Mouse (Mus musculus) forebrain, postnatal 0 days (tissue): ENCODE measurements around the gene Rpl21. TPM values are rescaled to one million over a fixed set of nuclear protein-coding genes. Genes with fewer than 3 reads are reported as not detected.

Source experiments
- ATAC-seq: fragments of 200-750 bp; cut with Nextera tagmentation; 2 replicates; pipeline ENCODE4 v1.8.0; 2017; ENCODE audit warnings: mild to moderate bottlenecking, moderate library complexity
- DNase-seq: peaks from one replicate; pipeline ENCODE4 v3.0.0-alpha.2; 2015
- H3K27ac ChIP-seq: fragments of 300-500 bp; sonication (generic); 2 replicates; pipeline ENCODE4 v1.5.1; 2014; ENCODE audit warnings: low read depth, mild to moderate bottlenecking, antibody characterized with exemption, low read length, moderate library complexity, mixed read lengths
- H3K27me3 ChIP-seq: fragments of 300-500 bp; sonication (generic); 2 replicates; pipeline ENCODE4 v1.6.1; 2014; ENCODE audit warnings: mild to moderate bottlenecking, low read length, mixed read lengths; ENCODE audit not compliant: insufficient read depth
- H3K36me3 ChIP-seq: fragments of 300-500 bp; sonication (generic); 2 replicates; pipeline ENCODE4 v1.6.1; 2014; ENCODE audit warnings: mild to moderate bottlenecking, moderate library complexity; ENCODE audit not compliant: insufficient read depth
- H3K4me1 ChIP-seq: fragments of 300-500 bp; sonication (generic); 2 replicates; pipeline ENCODE4 v1.6.1; 2014; ENCODE audit warnings: antibody characterized with exemption; ENCODE audit not compliant: insufficient read depth
- H3K4me2 ChIP-seq: fragments of 300-500 bp; sonication (generic); 2 replicates; pipeline ENCODE4 v1.6.1; 2014; ENCODE audit warnings: low read depth, mild to moderate bottlenecking, moderate library complexity
- H3K4me3 ChIP-seq: fragments of 300-500 bp; sonication (generic); 2 replicates; pipeline ENCODE4 v1.5.1; 2014; ENCODE audit warnings: low read depth, low read length, mixed read lengths
- H3K9ac ChIP-seq: fragments of 300-500 bp; sonication (generic); 2 replicates; pipeline ENCODE4 v1.6.1; 2014; ENCODE audit warnings: mild to moderate bottlenecking
- H3K9me3 ChIP-seq: fragments of 300-500 bp; sonication (generic); 2 replicates; pipeline ENCODE4 v1.6.1; 2016; ENCODE audit warnings: low read length
- CTCF ChIP-seq: sonication (generic); IDR thresholded peaks from 2 replicates; pipeline ENCODE4 v1.5.1; 2016; ENCODE audit warnings: antibody characterized with exemption, control low read depth, low read depth
- WGBS: fragments of 180-500 bp; shearing (Covaris S2); extraction: QIAGEN DNeasy Blood & Tissue Kit; methylation state at CpG from one replicate; pipeline ENCODE4 v1.1.7; 2014; 5-methylcytosine and 5-hydroxymethylcytosine counted together
- polyA plus RNA-seq: library from polyadenylated mRNA; unstranded; fragments of >200 nt; fragmentation: Nextera tagmentation; extraction: Ambion mirVana; gene quantifications from 2 replicates; pipeline ENCODE4 v1.2.1, GENCODE M21; 2015
- total RNA-seq: library from RNA; depleted of rRNA; stranded (reverse); fragments of >200 nt; gene quantifications from 2 replicates; pipeline ENCODE4 v1.2.3, GENCODE M21; 2014

Gene Rpl21
- total and polyA plus RNA-seq, 2 experiments from 2014 or later: 330 to 375 TPM

DNA sequence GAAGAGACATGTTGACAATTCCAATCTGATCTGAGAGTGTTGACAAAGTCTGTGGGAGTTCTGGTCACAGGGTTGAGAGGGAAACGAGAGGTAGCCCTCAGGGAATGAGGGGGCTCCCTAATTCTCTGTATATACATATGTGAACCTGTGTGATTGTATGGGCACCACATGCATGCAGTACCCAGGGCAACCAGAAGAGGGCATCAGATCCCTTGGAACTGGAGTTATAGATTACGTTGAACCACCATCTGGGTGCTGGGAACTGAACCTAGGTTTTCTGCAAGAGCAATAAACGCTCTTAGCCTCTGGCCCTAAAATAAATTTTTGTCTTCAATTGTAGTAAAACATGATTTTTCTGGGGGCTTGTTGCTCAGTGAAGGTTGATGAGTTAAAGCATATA is 23.4 kb downstream of the Rpl21 start:
- DNase-seq: no peak
- H3K4me2 ChIP-seq: no peak overlapping the region
- no peak overlapping the region for H3K9ac ChIP-seq
- H3K9me3 ChIP-seq: no peaks in the 10 kb centered on the region
- no peak overlapping the region for H3K4me3 ChIP-seq
- WGBS: 94% methylated on average over 3 of the region's 3 CpGs
- H3K27ac ChIP-seq: no peak overlapping the region
- no peak for TF ChIP-seq CTCF
- H3K4me1 ChIP-seq: no peaks in the 10 kb centered on the region
- H3K27me3 ChIP-seq: no peaks in the 10 kb centered on the region
- H3K36me3 ChIP-seq: no peaks in the 10 kb centered on the region
- ATAC-seq: no peak

DNA sequence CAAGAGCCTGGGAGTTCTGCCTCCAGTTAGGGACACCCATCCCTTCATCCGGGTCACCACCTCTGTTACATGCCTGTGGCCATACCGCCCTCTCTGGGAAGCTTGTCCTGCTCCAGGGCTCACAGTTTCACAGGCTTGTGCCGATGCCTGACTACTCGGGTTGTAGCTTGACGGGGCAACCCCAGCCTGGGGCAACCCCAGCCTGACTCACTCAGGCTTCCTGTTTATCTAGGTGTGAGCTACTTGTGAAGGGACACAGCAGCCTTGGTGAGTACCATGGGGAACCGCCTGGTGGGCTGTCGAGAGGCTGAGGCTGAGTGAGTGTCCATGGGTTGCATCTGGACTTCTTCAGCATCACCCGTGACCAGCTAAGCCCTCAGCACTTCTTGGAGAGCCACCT is 24.9 kb downstream of the Rpl21 start:
- no peaks in the 10 kb centered on the region for H3K4me1 ChIP-seq
- H3K27ac ChIP-seq: no peak overlapping the region
- no peaks in the 10 kb centered on the region for H3K9me3 ChIP-seq
- no peaks in the 10 kb centered on the region for H3K36me3 ChIP-seq
- DNase-seq (no peak), ATAC-seq (no peak)
- no peak for TF ChIP-seq CTCF
- no peak overlapping the region for H3K4me2 ChIP-seq
- H3K4me3 ChIP-seq: no peak overlapping the region
- H3K27me3 ChIP-seq: no peaks in the 10 kb centered on the region
- WGBS: 88% methylated on average over 8 of the region's 8 CpGs
- no peak overlapping the region for H3K9ac ChIP-seq

DNA sequence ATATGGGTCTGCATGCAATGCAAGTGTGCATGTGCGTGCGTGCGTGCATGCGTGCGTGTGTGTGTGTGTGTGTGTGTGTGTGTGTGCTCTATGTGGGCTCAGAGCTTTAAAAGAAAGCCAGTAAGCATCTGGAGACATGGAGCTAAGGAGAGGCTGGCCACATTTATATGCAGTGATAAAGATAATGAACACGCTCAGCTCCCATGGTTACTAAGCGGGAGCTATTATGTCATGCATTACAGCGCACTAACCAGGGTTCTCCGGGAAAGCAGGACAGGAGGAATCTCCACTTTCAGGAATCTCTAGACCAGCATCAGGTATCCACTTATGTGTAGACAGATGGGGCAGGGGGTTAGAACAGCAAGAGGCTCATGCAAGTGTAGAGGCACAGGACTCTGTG is 26.1 kb downstream of the Rpl21 start:
- H3K36me3 ChIP-seq: no peaks in the 10 kb centered on the region
- ATAC-seq: peak; percentile 86
- no peak overlapping the region for H3K4me3 ChIP-seq
- H3K9ac ChIP-seq: no peak overlapping the region
- H3K27me3 ChIP-seq: no peaks in the 10 kb centered on the region
- H3K4me2 ChIP-seq: no peak overlapping the region
- 83% methylated on average over 9 of the region's 9 CpGs for WGBS
- H3K4me1 ChIP-seq: no peaks in the 10 kb centered on the region
- peak; percentile 45 for DNase-seq
- H3K9me3 ChIP-seq: no peaks in the 10 kb centered on the region
- no peak for TF ChIP-seq CTCF
- no peak overlapping the region for H3K27ac ChIP-seq

DNA sequence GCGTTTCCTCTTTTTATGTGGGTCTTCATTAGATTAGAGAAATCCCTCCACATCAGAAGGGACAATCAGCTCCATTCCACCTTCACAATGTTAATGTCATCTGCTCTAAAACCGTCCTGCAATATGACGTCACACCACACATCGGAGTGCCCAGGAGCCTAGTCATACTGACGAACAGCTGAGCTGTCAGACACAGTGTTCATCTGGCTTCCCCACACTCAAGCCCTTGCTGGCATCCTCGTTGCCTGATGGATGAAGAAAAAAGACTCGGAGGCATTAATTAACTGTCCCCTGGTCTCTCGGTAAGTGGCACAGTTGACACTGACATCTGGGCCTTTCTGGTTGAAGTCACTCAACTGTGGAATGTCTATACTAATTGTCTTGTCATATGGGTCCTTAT is 26.6 kb downstream of the Rpl21 start:
- no peaks in the 10 kb centered on the region for H3K36me3 ChIP-seq
- DNase-seq (no peak), ATAC-seq (peak; percentile 53; the same call in 1 of the 2 replicates)
- no peaks in the 10 kb centered on the region for H3K27me3 ChIP-seq
- 61% methylated on average over 8 of the region's 8 CpGs for WGBS
- H3K4me3 ChIP-seq: no peak overlapping the region
- no peaks in the 10 kb centered on the region for H3K4me1 ChIP-seq
- no peaks in the 10 kb centered on the region for H3K9me3 ChIP-seq
- H3K9ac ChIP-seq: no peak overlapping the region
- H3K27ac ChIP-seq: no peak overlapping the region
- H3K4me2 ChIP-seq: no peak overlapping the region
- no peak for TF ChIP-seq CTCF

DNA sequence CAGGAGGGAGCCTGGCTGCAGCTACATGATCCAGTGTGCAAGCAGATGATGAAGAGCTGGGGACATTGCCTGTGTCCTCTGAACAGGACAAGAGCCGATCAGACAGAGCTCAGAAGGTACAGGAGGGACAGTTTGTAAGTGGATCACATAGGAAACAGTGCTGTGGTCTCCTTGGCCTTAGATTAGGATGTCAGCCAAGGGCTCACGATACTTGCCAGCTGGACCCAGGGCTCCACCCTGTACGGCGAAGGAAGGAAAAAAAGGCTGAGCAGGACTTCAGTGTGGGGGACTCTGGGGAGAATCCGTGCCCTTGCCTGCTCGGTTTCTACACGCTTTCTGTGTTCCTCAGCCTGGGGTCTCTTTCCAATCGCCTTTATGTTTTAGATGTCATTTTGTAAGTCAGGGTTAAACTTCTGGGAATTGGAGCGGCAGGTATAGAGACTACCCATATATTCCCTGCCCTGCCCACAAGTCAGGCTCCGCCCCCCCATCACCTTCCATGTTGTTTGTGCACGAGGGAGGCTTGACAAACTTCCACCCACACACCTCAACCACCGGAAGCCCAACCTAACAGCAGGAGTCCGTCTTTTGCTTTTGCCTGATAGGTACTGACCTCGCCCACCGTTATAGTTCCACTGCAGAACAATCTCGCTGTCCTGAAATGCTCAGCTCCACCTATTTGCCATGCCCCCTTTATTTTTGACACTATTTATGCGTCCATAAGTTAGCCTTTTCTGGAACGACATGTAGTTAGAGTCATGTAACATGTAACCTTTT is 27.7 kb downstream of the Rpl21 start:
- Histone ChIP-seq H3K4me3 (no peak overlapping the region), H3K27me3 (no peaks in the 10 kb centered on the region), H3K9me3 (no peaks in the 10 kb centered on the region), H3K4me2 (no peak overlapping the region), H3K27ac (no peak overlapping the region), H3K4me1 (no peaks in the 10 kb centered on the region), H3K9ac (no peak overlapping the region), H3K36me3 (no peaks in the 10 kb centered on the region)
- DNase-seq (no peak), ATAC-seq (no peak)
- WGBS: 81% methylated on average over 18 of the region's 18 CpGs
- no peak for TF ChIP-seq CTCF

- 0 out of 2 replicates have a peak overlapping the region, but pooled peaks have one; percentile 45 for H3K27ac ChIP-seq
- peak; percentile 55; the same call in 1 of the 2 replicates for ATAC-seq
- WGBS: 40% methylated on average over 7 of the region's 7 CpGs
- no peak overlapping the region for H3K4me3 ChIP-seq
- no peak for TF ChIP-seq CTCF
- H3K9ac ChIP-seq: no peak overlapping the region
- no peak overlapping the region for H3K4me2 ChIP-seq
- peak; percentile 48 for DNase-seq
- H3K9me3 ChIP-seq: no peaks in the 10 kb centered on the region
- no peaks in the 10 kb centered on the region for H3K36me3 ChIP-seq
- H3K27me3 ChIP-seq: no peaks in the 10 kb centered on the region
- H3K4me1 ChIP-seq: no peaks in the 10 kb centered on the region
Observed at GRCm38 (mm10) chr5:146861588-146861987, 28.9 kb downstream of the Rpl21 start.

- Histone ChIP-seq H3K4me1 (peaks cover 10% of the 10 kb centered on the region; the same call in 1 of the 2 replicates), H3K4me3 (no peak overlapping the region), H3K9me3 (no peaks in the 10 kb centered on the region), H3K36me3 (no peaks in the 10 kb centered on the region), H3K27me3 (no peaks in the 10 kb centered on the region), H3K4me2 (no peak overlapping the region), H3K9ac (no peak overlapping the region), H3K27ac (no peak overlapping the region)
- 88% methylated on average over 4 of the region's 4 CpGs for WGBS
- ATAC-seq: no peak
- no peak for DNase-seq
- TF ChIP-seq CTCF: no peak
Observed at GRCm38 (mm10) chr5:146865511-146865910, 32.8 kb downstream of the Rpl21 start.
